Mouse (Mus musculus): ENCODE measurements around the gene 1110059G10Rik.

- peak; percentile 59; the same call in 1 of the 2 replicates for TF ChIP-seq POLR2A (IDR thresholded peaks at IDR 0.05; ENCODE audit: borderline replicate concordance, insufficient read depth, low read length)
- no peak for TF ChIP-seq CTCF (IDR thresholded peaks at IDR 0.05; ENCODE audit: borderline replicate concordance, insufficient read depth, low read depth, low read length)
These were observed 47.9 kb downstream of the 1110059G10Rik start for GRCm38 (mm10) chr9:122902717-122903535.
